Mouse (Mus musculus) frontal cortex, postnatal 25 days (tissue): ENCODE measurements around the gene Polr2e.

Experiments
- DNase-seq, 2 experiments: peaks; one replicate each; pipeline ENCODE4 v3.0.0; 2022; ENCODE audit warnings: low spot score in 2 of 2

Polr2e gene

GRCm38 (mm10) chr10:80016931-80017330, 22.7 kb downstream of the Polr2e start:
- DNase-seq: no peak

- DNase-seq: no peak
These were observed 23.1 kb downstream of the Polr2e start, which contains the start of gene Arhgap45 for GRCm38 (mm10) chr10:80016511-80016910. Arhgap45 (plus strand) TSS chr10:80016653.

GRCm38 (mm10) chr10:80015583-80015982, 24.0 kb downstream of the Polr2e start:
- no peak for DNase-seq

- DNase-seq: no peak
These were observed 24.9 kb downstream of the Polr2e start for GRCm38 (mm10) chr10:80014484-80015290.

GRCm38 (mm10) chr10:80013609-80014008, 26.0 kb downstream of the Polr2e start:
- no peak for DNase-seq

DNA sequence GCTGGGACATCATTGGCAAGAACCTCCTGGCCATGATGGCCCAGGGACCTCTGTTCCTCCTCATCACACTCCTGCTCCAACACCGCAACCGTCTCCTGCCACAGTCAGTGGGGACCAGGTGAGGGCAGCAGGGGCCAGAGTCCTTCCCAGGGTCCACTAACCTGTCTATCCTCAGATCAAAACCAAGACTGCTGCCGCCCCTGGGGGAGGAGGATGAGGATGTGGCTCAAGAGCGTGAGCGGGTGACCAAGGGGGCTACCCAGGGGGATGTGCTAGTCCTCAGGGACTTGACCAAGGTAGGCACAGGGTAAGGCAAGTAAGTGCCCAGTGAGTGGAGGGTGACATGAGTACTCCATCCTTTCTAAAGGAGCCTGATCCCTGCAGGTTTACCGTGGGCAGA, 27.9 kb downstream of the Polr2e start:
- DNase-seq: no peak

- no peak for DNase-seq
These were observed 35.3 kb downstream of the Polr2e start for GRCm38 (mm10) chr10:80004233-80004705.

DNA sequence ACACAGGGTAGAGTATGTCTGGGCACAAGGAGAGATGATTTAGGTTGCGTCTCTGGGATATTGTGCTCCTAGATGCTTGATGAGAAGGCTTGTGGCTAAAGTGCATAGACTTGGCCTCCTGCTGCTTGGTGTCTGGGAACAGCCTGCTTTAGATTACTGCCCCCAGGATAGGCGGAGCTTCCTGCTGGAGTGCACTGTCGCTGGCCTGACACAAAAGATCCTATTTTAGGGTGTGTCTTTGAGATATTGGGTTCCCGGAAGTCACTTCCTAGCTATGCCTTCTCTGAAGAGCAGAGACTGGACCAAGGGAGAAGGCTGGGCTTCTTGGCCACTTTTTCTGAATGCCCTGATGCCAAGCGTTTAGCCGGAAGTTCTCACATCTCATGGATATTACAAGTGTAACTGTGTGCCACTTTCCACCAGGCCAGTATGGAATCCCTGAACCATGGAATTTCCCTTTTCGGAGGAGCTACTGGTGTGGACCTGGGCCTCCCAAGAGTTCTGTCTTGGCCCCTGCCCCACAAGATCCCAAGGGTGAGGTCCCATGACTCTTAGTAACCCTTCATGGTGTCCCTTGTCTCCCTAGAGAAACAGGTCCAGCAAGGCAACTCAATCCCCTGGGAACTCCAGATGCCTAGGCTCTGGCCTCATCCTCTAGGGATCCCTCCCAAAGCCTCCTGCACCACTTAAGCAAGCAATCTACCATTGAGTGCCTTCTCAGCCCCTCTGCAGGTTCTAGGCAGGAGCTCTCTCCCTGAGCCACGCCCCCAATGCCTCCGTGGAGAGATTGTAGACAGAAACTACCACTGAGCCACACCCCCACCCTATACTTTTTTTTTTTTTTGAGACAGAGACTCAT, 36.0 kb downstream of the Polr2e start:
- no peak for DNase-seq

DNA sequence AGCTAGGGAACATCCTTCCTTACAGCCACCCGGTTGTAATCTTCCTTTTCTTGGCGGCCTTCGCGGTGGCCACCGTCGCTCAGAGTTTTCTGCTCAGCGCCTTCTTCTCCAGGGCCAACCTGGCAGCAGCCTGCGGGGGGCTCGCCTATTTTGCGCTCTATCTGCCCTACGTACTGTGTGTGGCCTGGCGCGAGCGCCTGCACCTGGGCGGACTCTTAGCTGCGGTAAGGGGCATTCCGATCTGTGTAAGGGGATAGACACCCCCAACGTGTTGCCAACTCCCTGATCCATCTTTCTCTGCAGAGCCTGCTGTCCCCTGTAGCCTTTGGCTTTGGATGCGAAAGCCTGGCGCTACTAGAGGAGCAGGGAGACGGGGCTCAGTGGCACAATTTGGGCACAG, 36.8 kb downstream of the Polr2e start:
- DNase-seq: no peak

DNA sequence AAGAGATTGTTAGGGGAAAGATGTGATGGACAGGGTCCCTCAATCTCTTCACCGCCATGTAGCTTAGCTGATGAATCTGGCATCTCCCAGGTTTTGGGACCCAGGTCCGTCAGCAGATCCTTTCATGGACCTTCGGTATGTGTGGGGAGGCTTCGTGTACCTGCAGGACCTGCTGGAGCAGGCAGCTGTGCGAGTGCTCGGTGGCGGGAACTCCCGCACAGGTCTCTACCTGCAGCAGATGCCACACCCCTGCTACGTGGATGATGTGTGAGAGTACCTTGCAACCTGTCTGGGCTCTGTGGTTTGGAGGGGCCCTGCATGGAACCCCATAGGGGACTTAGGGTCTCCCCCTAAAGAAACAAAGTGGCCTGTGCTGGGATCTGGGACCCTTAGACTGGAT, 37.6 kb downstream of the Polr2e start:
- DNase-seq: no peak

GRCm38 (mm10) chr10:79997819-79998218, 41.8 kb downstream of the Polr2e start:
- no peak for DNase-seq

DNA sequence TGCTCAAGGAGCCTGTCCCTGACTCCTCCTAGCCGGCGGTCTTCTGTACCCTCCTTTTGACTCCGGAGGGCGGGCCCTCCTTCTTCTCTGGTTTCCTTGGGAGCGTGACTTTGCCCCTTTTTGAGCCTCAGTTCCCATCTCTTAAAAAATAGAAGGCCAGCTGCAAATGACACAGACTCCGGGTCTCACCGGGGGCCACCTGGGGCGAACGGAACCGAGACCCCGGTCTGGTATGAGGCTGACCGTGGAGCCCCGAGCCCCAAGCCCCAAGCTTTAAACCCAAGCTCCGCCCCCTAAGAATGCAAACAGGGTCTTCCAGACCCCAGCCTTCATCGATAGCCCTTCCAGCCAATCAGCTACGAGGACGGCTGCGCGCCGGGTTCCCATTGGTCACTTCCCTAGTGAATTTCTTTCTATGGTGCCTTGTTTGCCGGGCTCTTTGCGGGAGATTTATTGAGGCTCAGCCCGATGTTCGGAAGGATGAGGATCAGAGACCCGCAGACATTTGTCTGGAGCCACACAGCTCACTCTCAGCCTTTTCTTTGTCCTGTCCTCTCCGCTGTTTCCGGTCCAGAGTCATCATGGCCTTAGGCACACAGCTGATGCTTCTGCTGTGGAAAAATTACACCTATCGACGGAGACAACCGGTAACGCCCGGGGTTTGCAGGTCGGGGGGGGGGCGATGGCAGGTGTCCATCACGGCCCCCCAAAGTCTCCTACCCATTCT, 42.4 kb downstream of the Polr2e start:
- peak; percentile 43 to 69 for DNase-seq

DNA sequence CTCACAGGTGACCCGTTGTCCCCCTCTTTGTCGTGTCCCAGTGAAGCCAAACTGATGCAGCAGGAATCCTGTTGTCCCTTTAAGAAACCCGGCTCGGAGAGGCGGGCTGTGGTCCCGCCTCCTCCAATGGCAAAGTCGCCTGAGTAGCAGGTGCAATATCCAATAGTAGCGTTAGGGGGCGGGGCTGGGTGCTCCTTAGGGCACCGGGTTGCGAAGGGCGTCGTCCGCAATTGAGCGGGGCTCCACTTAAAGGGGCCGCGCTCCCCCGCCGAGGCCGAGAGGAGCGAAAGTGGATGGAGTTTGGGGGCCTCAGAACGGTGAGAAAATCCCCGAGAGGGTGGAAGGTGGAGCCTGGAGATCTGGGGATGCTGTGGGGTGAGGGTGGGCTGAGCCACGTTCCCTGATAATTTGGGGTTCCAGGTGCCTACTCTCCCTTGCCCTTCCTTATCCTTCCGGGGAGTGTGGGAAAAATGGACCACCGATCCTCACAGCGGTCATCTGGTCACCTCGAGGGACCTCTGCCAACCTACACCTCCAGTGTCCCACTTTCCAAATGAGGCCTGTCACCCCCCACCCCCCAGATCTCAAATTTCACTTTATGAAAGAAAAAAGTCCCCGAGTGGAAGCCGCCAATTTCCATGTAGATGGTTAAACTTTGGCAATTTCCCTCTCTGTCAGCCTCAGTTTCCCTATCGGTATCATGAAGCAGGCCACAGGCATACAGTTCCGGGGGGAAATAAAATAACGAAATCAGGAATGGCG, 43.1 kb downstream of the Polr2e start, which contains the start of gene Abca7:
TSS of gene Abca7 (plus strand) at position 223 of the 762 bp plus-strand sequence.
- peak; percentile 96 for DNase-seq

DNA sequence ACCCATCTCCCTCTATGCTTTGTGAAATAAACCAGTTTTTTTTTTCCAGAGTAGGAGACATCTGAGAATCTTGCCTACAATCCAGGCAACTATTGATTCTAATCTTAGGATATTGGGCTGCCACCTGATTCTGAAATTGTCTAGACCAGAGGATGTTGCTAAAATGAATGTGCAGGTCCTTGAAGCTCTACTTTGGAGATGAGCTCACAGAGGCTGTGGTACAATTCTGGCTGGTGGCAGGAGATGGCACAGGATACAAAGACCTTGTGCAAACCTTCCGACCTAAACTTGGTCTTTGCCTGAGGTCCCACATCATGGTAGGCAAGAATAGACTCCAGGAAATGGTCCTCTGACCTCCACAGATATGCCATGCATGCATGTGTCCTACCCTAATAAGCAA, 44.0 kb downstream of the Polr2e start:
- no peak for DNase-seq

DNA sequence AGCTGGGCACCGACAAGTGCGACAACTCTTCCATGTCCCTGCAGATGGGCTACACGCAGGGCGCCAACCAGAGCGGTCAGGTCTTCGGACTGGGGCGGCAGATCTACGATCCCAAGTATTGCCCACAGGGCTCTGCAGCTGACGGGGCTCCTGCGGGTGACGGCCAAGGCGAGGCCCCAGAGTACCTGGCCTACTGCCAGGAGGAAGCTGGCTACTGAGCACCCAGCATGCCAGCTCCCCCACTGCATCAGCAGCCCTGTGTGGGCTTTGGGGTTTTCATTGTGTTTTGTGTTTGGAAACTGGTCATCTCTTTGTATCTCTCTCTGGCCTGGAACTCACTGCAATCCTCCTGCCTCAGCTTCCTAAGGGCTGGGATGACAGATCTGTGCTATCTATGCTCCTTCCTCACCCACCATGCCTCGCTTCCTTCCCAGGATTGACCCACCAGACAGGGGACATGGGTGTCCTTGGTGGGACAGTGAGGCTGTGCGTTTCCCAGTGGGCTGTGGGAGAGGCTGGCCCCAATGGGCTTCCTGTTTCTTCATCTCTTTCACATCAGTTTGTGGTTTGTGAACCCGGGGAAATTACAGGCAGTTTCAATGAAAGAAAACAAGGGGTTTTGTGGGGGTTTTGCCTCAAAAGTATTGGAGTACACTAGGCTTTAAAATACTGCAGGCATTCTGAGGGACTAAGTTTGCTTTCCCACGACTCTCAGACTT, 45.0 kb downstream of the Polr2e start:
- DNase-seq: no peak

- no peak for DNase-seq
These were observed 48.0 kb downstream of the Polr2e start for GRCm38 (mm10) chr10:79991548-79991947.

DNA sequence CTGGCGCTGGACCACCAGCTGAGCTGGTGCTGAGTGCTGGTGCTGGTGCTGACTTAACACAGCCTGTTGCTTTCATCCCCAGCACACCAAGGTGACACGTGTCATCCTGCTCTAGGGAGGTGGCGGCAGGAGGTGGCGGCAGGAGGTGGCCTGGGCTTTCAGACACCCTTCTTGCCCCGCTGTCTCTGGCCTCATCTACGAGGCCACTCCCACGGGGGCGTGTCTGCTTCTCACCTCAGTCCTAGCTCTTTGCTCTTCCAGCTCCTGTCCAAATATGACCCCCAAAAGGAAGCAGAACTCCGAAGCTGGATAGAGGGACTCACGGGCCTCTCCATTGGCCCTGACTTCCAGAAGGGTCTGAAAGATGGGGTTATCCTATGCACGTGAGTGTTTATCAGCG, 48.5 kb downstream of the Polr2e start:
- no peak for DNase-seq

DNA sequence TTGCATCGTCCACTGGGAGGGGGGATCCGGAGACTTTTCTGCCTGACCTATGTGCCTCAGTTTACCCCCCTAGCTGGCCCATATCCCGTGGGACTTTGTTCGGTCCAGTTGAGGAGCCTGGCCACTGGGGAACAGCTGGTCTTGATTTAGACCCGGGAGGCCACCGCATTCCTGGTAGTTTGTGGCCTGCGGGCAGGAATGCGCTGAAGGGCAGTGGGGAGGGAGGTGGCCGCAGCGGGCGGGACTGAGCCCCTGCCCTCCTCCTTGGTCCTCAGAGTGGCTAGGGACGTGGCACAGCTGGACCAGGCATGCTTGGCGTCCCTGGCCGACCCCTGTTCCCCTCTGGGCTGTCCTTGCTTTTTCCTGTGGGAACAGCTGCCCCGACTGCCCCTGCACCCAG, 49.7 kb downstream of the Polr2e start:
- no peak for DNase-seq

- DNase-seq: no peak
These were observed 50.3 kb downstream of the Polr2e start for GRCm38 (mm10) chr10:79989272-79989786.
